Mouse (Mus musculus) intestine, postnatal 0 days (tissue): ENCODE measurements around the gene Gm49336. TPM values are rescaled to one million over a fixed set of nuclear protein-coding genes. Genes with fewer than 3 reads are reported as not detected.

Experiments used
- ATAC-seq: fragments of 200-750 bp; cut with Nextera tagmentation; 2 replicates; pipeline ENCODE4 v1.8.0; 2017; ENCODE audit warnings: mild to moderate bottlenecking, moderate TSS enrichment, moderate library complexity
- H3K27ac ChIP-seq: fragments of 300-500 bp; sonication (generic); 2 replicates; pipeline ENCODE4 v1.5.1; 2014; ENCODE audit warnings: mild to moderate bottlenecking, low read depth, low read length, moderate library complexity
- H3K27me3 ChIP-seq: fragments of 300-500 bp; sonication (generic); replicated peaks from 2 replicates; pipeline ENCODE4 v1.6.1; 2014; ENCODE audit warnings: low read length, mixed read lengths; ENCODE audit not compliant: control insufficient read depth, insufficient read depth
- H3K36me3 ChIP-seq: fragments of 300-500 bp; sonication (generic); 2 replicates; pipeline ENCODE4 v1.6.1; 2014; ENCODE audit warnings: mild to moderate bottlenecking, moderate library complexity; ENCODE audit not compliant: control insufficient read depth, insufficient read depth
- H3K4me1 ChIP-seq: fragments of 300-500 bp; sonication (generic); replicated peaks from 2 replicates; pipeline ENCODE4 v1.6.1; 2014; ENCODE audit warnings: antibody characterized with exemption, low read length, mixed read lengths; ENCODE audit not compliant: control insufficient read depth, insufficient read depth
- H3K4me2 ChIP-seq: fragments of 300-500 bp; sonication (generic); replicated peaks from 2 replicates; pipeline ENCODE4 v1.6.1; 2014; ENCODE audit warnings: low read depth, mild to moderate bottlenecking, moderate library complexity
- H3K4me3 ChIP-seq: fragments of 300-500 bp; sonication (generic); 2 replicates; pipeline ENCODE4 v1.5.1; 2014; ENCODE audit warnings: low read depth, low read length
- H3K9ac ChIP-seq: fragments of 300-500 bp; sonication (generic); 2 replicates; pipeline ENCODE4 v1.6.1; 2014; ENCODE audit warnings: mild to moderate bottlenecking, low read depth, low read length
- H3K9me3 ChIP-seq: fragments of 300-500 bp; sonication (generic); 2 replicates; pipeline ENCODE4 v1.6.1; 2016; ENCODE audit warnings: mixed run types; ENCODE audit not compliant: control insufficient read depth
- CTCF ChIP-seq: sonication (generic); IDR thresholded peaks from 2 replicates; pipeline ENCODE4 v1.5.1; 2016; ENCODE audit warnings: low read depth, mild to moderate bottlenecking, control low read depth, antibody characterized with exemption, moderate library complexity
- WGBS: fragments of 180-500 bp; shearing (Covaris S2); extraction: QIAGEN DNeasy Blood & Tissue Kit; methylation state at CpG from one replicate; pipeline ENCODE4 v1.1.7; 2014; 5-methylcytosine and 5-hydroxymethylcytosine counted together
- polyA plus RNA-seq: library from polyadenylated mRNA; unstranded; fragments of >200 nt; fragmentation: Nextera tagmentation; extraction: Ambion mirVana; gene quantifications from 2 replicates; pipeline ENCODE4 v1.2.1, GENCODE M21; 2015

Gm49336 gene
- 16.6 and 17.4 TPM in 2 replicates for polyA plus RNA-seq

DNA sequence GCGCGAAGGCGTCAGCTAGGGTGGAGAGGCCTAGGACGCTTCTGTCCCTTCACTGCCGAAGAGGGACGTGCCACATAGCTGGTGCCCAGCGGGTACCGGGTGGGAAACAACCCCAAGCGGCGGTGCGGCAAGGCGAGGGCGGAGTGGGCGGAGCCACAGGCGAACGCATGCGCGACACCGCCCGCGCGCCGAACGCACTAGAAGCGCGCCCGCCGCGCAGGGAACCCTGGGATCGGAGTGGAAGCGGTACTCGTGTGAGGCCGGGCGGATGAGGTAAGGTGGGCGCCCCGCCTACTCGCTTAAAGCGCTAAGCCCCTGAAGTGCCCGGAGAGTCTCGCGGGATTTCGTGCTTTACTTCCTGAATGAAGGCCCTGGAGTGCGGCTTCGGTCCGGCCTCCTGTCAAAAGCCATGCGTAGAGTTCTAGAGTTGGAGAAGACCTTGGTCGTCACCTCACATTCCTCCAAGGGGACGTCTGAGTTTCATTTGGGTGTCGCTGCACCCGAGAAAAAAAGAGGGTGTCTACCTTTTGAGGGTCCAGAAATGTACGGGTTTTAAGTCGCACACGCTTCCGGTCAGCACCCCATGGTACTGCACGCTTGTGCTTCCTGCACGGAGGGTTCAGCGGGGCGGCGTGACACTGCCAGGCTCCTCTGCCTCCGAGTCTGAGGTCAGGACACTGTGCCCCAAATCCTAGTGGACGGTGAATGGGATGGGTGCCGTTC lies at the start of gene Gm49336, which contains the start of gene Nupl1:
Gene Gm49336, minus strand, starts transcription at position 227 of the 723 bp plus-strand sequence.
Gene Nupl1, minus strand, starts transcription at position 151 of the 723 bp plus-strand sequence.
- Histone ChIP-seq H3K4me2 (peak within 1 kb of the TSS; percentile 86), H3K9ac (peak within 1 kb of the TSS; percentile 90), H3K4me3 (peak within 1 kb of the TSS; percentile 82), H3K36me3 (no peaks in the 10 kb centered on the region), H3K9me3 (no peaks in the 10 kb centered on the region), H3K4me1 (no peaks in the 10 kb centered on the region), H3K27me3 (no peaks in the 10 kb centered on the region), H3K27ac (peak within 1 kb of the TSS; percentile 92)
- TF ChIP-seq CTCF, result 0 out of 2 replicates have a peak, but pooled peaks have one; percentile 14
- under 1% methylated on average over 62 of the region's 62 CpGs for WGBS
- ATAC-seq, result peak; percentile 99

DNA sequence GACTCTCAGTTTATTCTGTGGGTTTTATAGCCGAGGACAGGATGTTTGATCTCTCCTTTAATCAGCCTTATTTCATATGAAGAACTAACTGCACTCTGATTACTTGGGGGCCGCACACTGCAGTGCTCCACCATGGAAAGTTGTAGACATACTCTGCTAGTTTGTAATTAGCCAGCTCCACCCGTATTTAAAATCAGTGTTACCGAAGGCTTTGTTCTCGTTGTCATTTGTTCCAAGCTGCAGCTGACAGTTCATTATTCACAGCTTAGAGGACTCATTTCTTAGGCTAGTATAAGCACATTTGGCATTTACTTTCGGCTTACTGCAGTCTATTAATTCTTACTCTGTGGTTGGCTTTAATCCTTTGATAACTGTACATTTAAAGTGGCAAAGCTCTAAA lies 49.7 kb upstream of the Gm49336 start:
- no peak for TF ChIP-seq CTCF
- no peak for ATAC-seq
- Histone ChIP-seq H3K9ac (no peak overlapping the region), H3K4me2 (no peak overlapping the region), H3K36me3 (peaks cover 43% of the 10 kb centered on the region), H3K9me3 (no peaks in the 10 kb centered on the region), H3K27me3 (no peaks in the 10 kb centered on the region), H3K27ac (no peak overlapping the region), H3K4me1 (no peaks in the 10 kb centered on the region), H3K4me3 (no peak overlapping the region)
- 84% methylated on average over 6 of the region's 6 CpGs for WGBS

- H3K27me3 ChIP-seq, result no peaks in the 10 kb centered on the region
- no peak overlapping the region for H3K4me2 ChIP-seq
- no peak for ATAC-seq
- H3K4me1 ChIP-seq, result no peaks in the 10 kb centered on the region
- peak; percentile 32 for TF ChIP-seq CTCF
- WGBS, result 76% methylated on average over 14 of the region's 14 CpGs
- no peak overlapping the region for H3K9ac ChIP-seq
- H3K9me3 ChIP-seq, result no peaks in the 10 kb centered on the region
- no peak overlapping the region for H3K4me3 ChIP-seq
- H3K27ac ChIP-seq, result no peak overlapping the region
- peaks cover 44% of the 10 kb centered on the region for H3K36me3 ChIP-seq
Measured at GRCm38 (mm10) chr14:60300224-60300991, 49.1 kb upstream of the Gm49336 start.

DNA sequence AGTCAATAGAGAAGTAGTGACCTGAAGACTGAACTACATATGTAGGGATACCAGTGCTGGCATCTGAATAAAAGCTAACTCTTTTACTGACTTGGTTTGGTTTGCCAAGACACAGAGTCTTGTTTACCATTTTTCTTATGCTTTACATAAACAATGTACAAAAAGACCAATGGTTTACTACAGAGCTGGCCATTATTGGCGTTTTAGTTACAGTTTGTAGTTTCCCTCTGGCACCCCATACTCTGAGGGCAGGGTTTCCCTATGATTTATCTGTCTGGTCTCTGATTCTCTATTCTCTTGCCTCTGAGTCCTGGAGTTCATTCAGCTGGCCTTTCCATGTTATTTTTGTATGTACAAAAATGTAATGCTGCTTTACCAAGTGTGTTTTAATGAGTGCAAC lies 44.2 kb upstream of the Gm49336 start:
- TF ChIP-seq CTCF, result no peak

DNA sequence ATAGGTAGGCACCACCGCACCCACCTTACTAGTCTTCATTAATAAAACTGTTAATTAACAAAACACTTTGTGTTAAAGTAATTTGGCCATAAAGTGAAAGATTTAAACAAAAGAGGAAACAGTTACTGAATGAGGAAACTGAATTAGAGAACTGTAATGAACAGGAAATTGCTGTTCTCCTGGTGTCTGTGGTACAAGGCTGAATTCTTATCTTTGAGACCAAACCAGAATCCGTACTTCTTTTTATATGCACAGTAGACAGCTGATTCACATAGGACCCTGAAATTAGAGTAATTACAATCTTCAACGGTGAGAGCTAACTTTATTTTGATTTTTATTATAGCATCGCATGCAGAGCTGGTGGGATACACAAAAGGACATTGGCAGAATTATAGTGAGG lies 39.1 kb upstream of the Gm49336 start:
- no peak overlapping the region for H3K9ac ChIP-seq
- H3K4me2 ChIP-seq, result no peak overlapping the region
- ATAC-seq, result no peak
- no peaks in the 10 kb centered on the region for H3K27me3 ChIP-seq
- H3K9me3 ChIP-seq, result no peaks in the 10 kb centered on the region
- H3K36me3 ChIP-seq, result peaks cover 42% of the 10 kb centered on the region
- H3K4me1 ChIP-seq, result no peaks in the 10 kb centered on the region
- no peak overlapping the region for H3K4me3 ChIP-seq
- H3K27ac ChIP-seq, result no peak overlapping the region
- no peak for TF ChIP-seq CTCF
- WGBS, result 84% methylated on average over 4 of the region's 4 CpGs

More for the DNA sequence above, 44.2 kb upstream of the Gm49336 start:
- ATAC-seq, result no peak
- Histone ChIP-seq H3K36me3 (peaks cover 47% of the 10 kb centered on the region), H3K27ac (no peak overlapping the region), H3K9me3 (no peaks in the 10 kb centered on the region), H3K4me1 (no peaks in the 10 kb centered on the region), H3K4me3 (no peak overlapping the region), H3K4me2 (no peak overlapping the region), H3K9ac (no peak overlapping the region), H3K27me3 (no peaks in the 10 kb centered on the region)
- WGBS, result 72% methylated on average over 1 of the region's 1 CpGs

- H3K4me1 ChIP-seq, result no peaks in the 10 kb centered on the region
- no peak overlapping the region for H3K4me3 ChIP-seq
- H3K27ac ChIP-seq, result no peak overlapping the region
- TF ChIP-seq CTCF, result no peak
- peaks cover 30% of the 10 kb centered on the region for H3K36me3 ChIP-seq
- no peaks in the 10 kb centered on the region for H3K9me3 ChIP-seq
- ATAC-seq, result peak; percentile 65; the same call in 1 of the 2 replicates
- 61% methylated on average over 7 of the region's 7 CpGs for WGBS
- H3K9ac ChIP-seq, result no peak overlapping the region
- H3K4me2 ChIP-seq, result no peak overlapping the region
- no peaks in the 10 kb centered on the region for H3K27me3 ChIP-seq
Measured at GRCm38 (mm10) chr14:60286194-60286863, 35.0 kb upstream of the Gm49336 start.
